Mouse (Mus musculus) liver, embryonic 14.5 days (tissue): ENCODE results near the gene Gm10282.

Experiments used
- CTCF ChIP-seq: IDR thresholded peaks from 2 replicates; pipeline ENCODE4 v1.5.1; 2016; ENCODE audit warnings: antibody characterized with exemption, low read depth, control low read depth
- EP300 ChIP-seq: IDR thresholded peaks from 2 replicates; pipeline ENCODE4 v1.6.1; 2016; ENCODE audit warnings: antibody characterized with exemption, low read depth

GRCm38 (mm10) chr8:72308276-72308675 lies 3.2 kb upstream of the Gm10282 start:
- TF ChIP-seq CTCF (no peak), EP300 (no peak)
